Mouse (Mus musculus): ENCODE measurements at regions not wholly inside any gene's neighbourhood (a gene's known extent, or its start where the extent isn't known, plus 50 kb on each side); places are given as distances from the start of the nearest gene placed in this dataset.

DNA sequence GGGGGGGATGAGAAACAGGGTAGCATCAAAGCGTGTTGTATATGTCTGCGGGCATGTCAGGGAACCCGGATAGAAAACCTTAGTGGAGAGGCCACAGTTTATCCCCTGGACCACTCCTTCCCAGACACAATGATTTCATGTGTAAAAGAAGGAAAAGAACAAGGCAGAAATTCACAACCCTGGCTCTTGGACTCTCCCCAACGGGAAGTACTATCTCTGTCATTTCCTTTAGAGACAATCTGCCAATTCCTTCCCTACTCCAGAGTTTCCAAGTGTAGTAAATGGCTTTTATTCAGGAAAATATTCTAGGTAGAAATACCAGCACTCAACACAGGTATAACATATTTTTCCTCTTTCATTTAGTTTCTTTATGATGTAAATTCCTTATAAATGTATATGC is 141.7 kb upstream of the Ccn2 start:
- Histone ChIP-seq H3K36me3 (ENCODE audit: control insufficient read depth, insufficient read depth) (no peaks in the 10 kb centered on the region), H3K27me3 (ENCODE audit: control insufficient read depth, insufficient read depth, insufficient read length) (no peaks in the 10 kb centered on the region), H3K4me3 (ENCODE audit: insufficient read depth, poor library complexity, severe bottlenecking) (no peak overlapping the region), H3K79me2 (ENCODE audit: control insufficient read depth, insufficient read depth) (no peaks in the 10 kb centered on the region), H3K79me3 (ENCODE audit: low read depth) (no peaks in the 10 kb centered on the region), H3ac (ENCODE audit: control insufficient read depth, insufficient read length, low read depth) (no peak overlapping the region)
- TF ChIP-seq CTCF (IDR thresholded peaks at IDR 0.05; ENCODE audit: control insufficient read depth, insufficient read depth, insufficient read length) (no peak), MYOG (IDR thresholded peaks at IDR 0.05; ENCODE audit: control insufficient read depth, extremely low read depth, insufficient read length) (no peak), MAX (IDR thresholded peaks at IDR 0.05) (no peak), MYOD1 (IDR thresholded peaks at IDR 0.05; ENCODE audit: control insufficient read depth, insufficient read length, low read depth) (no peak), CEBPB (IDR thresholded peaks at IDR 0.05; ENCODE audit: low read depth) (no peak), FOSL1 (IDR thresholded peaks at IDR 0.05; ENCODE audit: insufficient read depth, low read length, poor library complexity, severe bottlenecking) (no peak), USF1 (IDR thresholded peaks at IDR 0.05; ENCODE audit: low read depth) (no peak)

DNA sequence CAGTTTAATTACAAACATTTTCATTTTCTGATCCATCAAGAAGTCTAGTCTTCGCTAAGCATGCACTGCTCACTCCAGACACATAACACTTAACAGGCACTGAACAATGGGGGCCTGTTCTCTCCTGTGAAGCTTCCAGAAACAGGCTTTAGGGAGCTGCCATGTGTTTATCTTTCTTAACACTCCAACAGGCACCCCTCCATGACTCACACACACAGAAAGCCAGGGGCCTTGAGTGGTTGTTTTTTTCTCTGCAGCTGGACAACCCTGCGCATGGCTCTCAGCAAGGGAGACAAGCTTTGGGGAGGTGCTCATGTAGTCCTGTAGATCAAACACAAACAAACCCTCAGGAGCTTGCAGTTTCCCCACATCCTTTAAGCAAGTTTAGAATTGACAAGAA is 136.6 kb upstream of the Ccn2 start:
- Histone ChIP-seq H3K79me2 (ENCODE audit: control insufficient read depth, insufficient read depth) (no peaks in the 10 kb centered on the region), H3K36me3 (ENCODE audit: control insufficient read depth, insufficient read depth) (no peaks in the 10 kb centered on the region), H3K79me3 (ENCODE audit: low read depth) (no peaks in the 10 kb centered on the region), H3ac (ENCODE audit: control insufficient read depth, insufficient read length, low read depth) (no peak overlapping the region), H3K4me3 (ENCODE audit: insufficient read depth, poor library complexity, severe bottlenecking) (no peak overlapping the region), H3K27me3 (ENCODE audit: control insufficient read depth, insufficient read depth, insufficient read length) (no peaks in the 10 kb centered on the region)
- TF ChIP-seq MAX (IDR thresholded peaks at IDR 0.05), result no peak
- no peak for TF ChIP-seq MYOD1 (IDR thresholded peaks at IDR 0.05; ENCODE audit: control insufficient read depth, insufficient read length, low read depth)
- TF ChIP-seq FOSL1 (IDR thresholded peaks at IDR 0.05; ENCODE audit: insufficient read depth, low read length, poor library complexity, severe bottlenecking), result no peak
- no peak for TF ChIP-seq CEBPB (IDR thresholded peaks at IDR 0.05; ENCODE audit: low read depth)
- no peak for TF ChIP-seq USF1 (IDR thresholded peaks at IDR 0.05; ENCODE audit: low read depth)
- TF ChIP-seq MYOG (IDR thresholded peaks at IDR 0.05; ENCODE audit: control insufficient read depth, extremely low read depth, insufficient read length), result no peak
- no peak for TF ChIP-seq CTCF (IDR thresholded peaks at IDR 0.05; ENCODE audit: control insufficient read depth, insufficient read depth, insufficient read length)

DNA sequence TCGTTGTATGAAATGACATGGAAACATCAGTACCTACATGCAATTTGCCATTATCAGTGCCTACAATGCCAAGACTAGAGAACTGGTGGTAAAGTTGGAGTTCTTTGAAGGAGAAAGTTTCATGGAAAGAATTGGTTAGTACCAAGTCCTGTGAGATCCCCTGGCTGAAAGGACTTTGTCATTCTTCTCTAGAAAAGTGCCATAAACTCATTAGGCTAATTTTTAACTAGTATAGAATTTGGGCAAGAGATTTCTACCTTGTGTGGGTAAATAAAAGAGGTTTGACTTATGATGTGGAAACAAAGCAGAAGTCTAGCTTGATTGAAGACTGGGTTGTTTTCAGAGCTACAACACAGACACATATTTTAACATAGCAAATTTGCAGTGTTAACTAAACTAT is 131.4 kb upstream of the Ccn2 start:
- no peaks in the 10 kb centered on the region for H3K79me3 ChIP-seq (ENCODE audit: low read depth)
- no peak for TF ChIP-seq USF1 (IDR thresholded peaks at IDR 0.05; ENCODE audit: low read depth)
- TF ChIP-seq FOSL1 (IDR thresholded peaks at IDR 0.05; ENCODE audit: insufficient read depth, low read length, poor library complexity, severe bottlenecking), result no peak
- TF ChIP-seq MYOG (IDR thresholded peaks at IDR 0.05; ENCODE audit: control insufficient read depth, extremely low read depth, insufficient read length), result no peak
- no peak for TF ChIP-seq MAX (IDR thresholded peaks at IDR 0.05)
- TF ChIP-seq CTCF (IDR thresholded peaks at IDR 0.05; ENCODE audit: control insufficient read depth, insufficient read depth, insufficient read length), result no peak
- no peak for TF ChIP-seq CEBPB (IDR thresholded peaks at IDR 0.05; ENCODE audit: low read depth)
- TF ChIP-seq MYOD1 (IDR thresholded peaks at IDR 0.05; ENCODE audit: control insufficient read depth, insufficient read length, low read depth), result no peak
- H3K36me3 ChIP-seq (ENCODE audit: control insufficient read depth, insufficient read depth), result no peaks in the 10 kb centered on the region
- H3K4me3 ChIP-seq (ENCODE audit: insufficient read depth, poor library complexity, severe bottlenecking), result no peak overlapping the region
- H3K27me3 ChIP-seq (ENCODE audit: control insufficient read depth, insufficient read depth, insufficient read length), result no peaks in the 10 kb centered on the region
- H3K79me2 ChIP-seq (ENCODE audit: control insufficient read depth, insufficient read depth), result no peaks in the 10 kb centered on the region
- H3ac ChIP-seq (ENCODE audit: control insufficient read depth, insufficient read length, low read depth), result no peak overlapping the region

- Histone ChIP-seq H3K36me3 (ENCODE audit: control insufficient read depth, insufficient read depth) (no peaks in the 10 kb centered on the region), H3K27me3 (ENCODE audit: control insufficient read depth, insufficient read depth, insufficient read length) (no peaks in the 10 kb centered on the region), H3K79me2 (ENCODE audit: control insufficient read depth, insufficient read depth) (no peaks in the 10 kb centered on the region), H3ac (ENCODE audit: control insufficient read depth, insufficient read length, low read depth) (no peak overlapping the region), H3K79me3 (ENCODE audit: low read depth) (no peaks in the 10 kb centered on the region), H3K4me3 (ENCODE audit: insufficient read depth, poor library complexity, severe bottlenecking) (no peak overlapping the region)
- no peak for TF ChIP-seq MYOD1 (IDR thresholded peaks at IDR 0.05; ENCODE audit: control insufficient read depth, insufficient read length, low read depth)
- TF ChIP-seq FOSL1 (IDR thresholded peaks at IDR 0.05; ENCODE audit: insufficient read depth, low read length, poor library complexity, severe bottlenecking), result no peak
- no peak for TF ChIP-seq USF1 (IDR thresholded peaks at IDR 0.05; ENCODE audit: low read depth)
- TF ChIP-seq MYOG (IDR thresholded peaks at IDR 0.05; ENCODE audit: control insufficient read depth, extremely low read depth, insufficient read length), result no peak
- TF ChIP-seq CTCF (IDR thresholded peaks at IDR 0.05; ENCODE audit: control insufficient read depth, insufficient read depth, insufficient read length), result no peak
- TF ChIP-seq MAX (IDR thresholded peaks at IDR 0.05), result no peak
- no peak for TF ChIP-seq CEBPB (IDR thresholded peaks at IDR 0.05; ENCODE audit: low read depth)
Measured at GRCm38 (mm10) chr10:24464377-24464776, 130.9 kb upstream of the Ccn2 start.

DNA sequence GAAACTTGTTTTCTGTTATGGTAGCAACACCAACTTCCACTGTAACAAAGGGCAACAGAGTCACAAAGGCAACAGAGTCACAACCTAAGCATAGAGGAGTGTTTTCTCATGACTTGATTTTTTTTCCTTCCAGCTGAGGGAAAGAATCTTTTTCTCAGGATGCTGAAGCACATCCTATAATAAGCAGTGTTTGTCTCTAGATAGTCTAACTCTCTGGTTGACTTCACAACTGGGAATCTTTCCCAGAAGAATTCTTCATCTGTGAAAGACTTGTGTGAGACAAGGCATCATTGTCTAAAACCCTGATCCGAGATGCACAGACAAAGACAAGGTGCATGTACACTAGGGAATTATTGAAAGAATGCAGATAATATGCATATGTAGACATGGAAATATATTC is 125.5 kb upstream of the Ccn2 start:
- H3ac ChIP-seq (ENCODE audit: control insufficient read depth, insufficient read length, low read depth), result no peak overlapping the region
- H3K27me3 ChIP-seq (ENCODE audit: control insufficient read depth, insufficient read depth, insufficient read length), result no peaks in the 10 kb centered on the region
- no peaks in the 10 kb centered on the region for H3K79me3 ChIP-seq (ENCODE audit: low read depth)
- no peaks in the 10 kb centered on the region for H3K79me2 ChIP-seq (ENCODE audit: control insufficient read depth, insufficient read depth)
- TF ChIP-seq MAX (IDR thresholded peaks at IDR 0.05) (no peak), MYOD1 (IDR thresholded peaks at IDR 0.05; ENCODE audit: control insufficient read depth, insufficient read length, low read depth) (no peak), MYOG (IDR thresholded peaks at IDR 0.05; ENCODE audit: control insufficient read depth, extremely low read depth, insufficient read length) (no peak)
- H3K4me3 ChIP-seq (ENCODE audit: insufficient read depth, poor library complexity, severe bottlenecking), result no peak overlapping the region
- H3K36me3 ChIP-seq (ENCODE audit: control insufficient read depth, insufficient read depth), result no peaks in the 10 kb centered on the region

DNA sequence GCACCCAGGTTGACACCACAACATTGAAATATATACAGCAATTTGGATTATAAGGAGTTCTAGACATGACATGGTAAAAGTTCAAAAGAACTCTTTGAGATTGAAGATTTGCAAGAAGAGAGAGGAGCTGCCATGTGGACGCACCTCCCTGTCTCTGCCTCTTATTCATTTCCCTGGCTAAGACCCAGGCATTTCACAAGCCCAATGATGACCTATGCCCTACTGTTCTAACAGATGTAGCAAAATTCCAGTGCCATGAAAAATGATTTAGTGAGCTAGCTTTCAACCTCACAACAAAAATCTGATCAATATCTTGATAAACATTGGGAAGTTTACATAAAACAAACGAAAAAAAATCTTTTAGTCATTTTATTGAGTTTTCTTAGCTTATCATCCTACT is 123.7 kb upstream of the Ccn2 start:
- no peaks in the 10 kb centered on the region for H3K79me3 ChIP-seq (ENCODE audit: low read depth)
- no peaks in the 10 kb centered on the region for H3K36me3 ChIP-seq (ENCODE audit: control insufficient read depth, insufficient read depth)
- no peaks in the 10 kb centered on the region for H3K27me3 ChIP-seq (ENCODE audit: control insufficient read depth, insufficient read depth, insufficient read length)
- TF ChIP-seq MYOD1 (IDR thresholded peaks at IDR 0.05; ENCODE audit: control insufficient read depth, insufficient read length, low read depth) (no peak), USF1 (IDR thresholded peaks at IDR 0.05; ENCODE audit: low read depth) (no peak), CEBPB (IDR thresholded peaks at IDR 0.05; ENCODE audit: low read depth) (peak; percentile 28)
- H3K79me2 ChIP-seq (ENCODE audit: control insufficient read depth, insufficient read depth), result no peaks in the 10 kb centered on the region
- no peak overlapping the region for H3K4me3 ChIP-seq (ENCODE audit: insufficient read depth, poor library complexity, severe bottlenecking)
- no peak overlapping the region for H3ac ChIP-seq (ENCODE audit: control insufficient read depth, insufficient read length, low read depth)
